Mouse (Mus musculus) CH12.LX (cell line): ENCODE data around the gene Dyrk2. TPM values are rescaled to one million over a fixed set of nuclear protein-coding genes. Genes with fewer than 3 reads are reported as not detected.

Source experiments
- DNase-seq: peaks from one replicate; pipeline ENCODE4 v3.0.0-alpha.2; 2013; ENCODE audit errors: extremely low read depth
- H3K27ac ChIP-seq: 2 replicates; pipeline ENCODE4 v1.5.1; 2012; ENCODE audit warnings: low read depth, mild to moderate bottlenecking, control low read depth, moderate library complexity; ENCODE audit not compliant: insufficient read depth
- H3K27me3 ChIP-seq: replicated peaks from 2 replicates; pipeline ENCODE3; 2012; ENCODE audit warnings: inconsistent platforms
- H3K36me3 ChIP-seq, 2 experiments: replicated peaks in 1 of 2; 2 replicates each; pipeline versions ENCODE3 to v1.6.1; 2012; ENCODE audit warnings: inconsistent platforms in 1 of 2, low read length in 1 of 2, mild to moderate bottlenecking in 1 of 2, mixed read lengths in 1 of 2, moderate library complexity in 1 of 2; ENCODE audit not compliant: control insufficient read depth in 1 of 2, insufficient read depth in 1 of 2
- H3K4me1 ChIP-seq, 2 experiments: 2 replicates each; pipeline ENCODE4 v1.6.1; 2012; ENCODE audit warnings: inconsistent platforms in 1 of 2, moderate library complexity in 1 of 2; ENCODE audit not compliant: insufficient read depth in 2 of 2, control insufficient read depth in 1 of 2
- H3K4me2 ChIP-seq: 2 replicates; pipeline ENCODE4 v1.6.1; 2012; ENCODE audit warnings: low read depth, mild to moderate bottlenecking, control low read depth; ENCODE audit not compliant: poor library complexity, insufficient read depth, severe bottlenecking
- H3K4me3 ChIP-seq, 3 experiments: fragments of 150-350 bp in 1 of 3; sonication (generic) in 1 of 3; replicated peaks in 1 of 3; 2 replicates each; pipeline versions ENCODE3 to v1.5.1; 2011 to 2012; ENCODE audit warnings: low read depth in 2 of 3, low read length in 2 of 3, mild to moderate bottlenecking in 2 of 3, moderate library complexity in 2 of 3, control low read depth in 1 of 3, improper control_type of control experiment in 1 of 3, inconsistent platforms in 1 of 3, mixed read lengths in 1 of 3; ENCODE audit not compliant: poor library complexity in 1 of 3
- H3K79me2 ChIP-seq: replicated peaks from 2 replicates; pipeline ENCODE4 v1.6.1; 2012; ENCODE audit warnings: mild to moderate bottlenecking, moderate library complexity; ENCODE audit not compliant: control insufficient read depth, poor library complexity, insufficient read depth, severe bottlenecking; ENCODE audit errors: extremely low read depth
- H3K9ac ChIP-seq: 2 replicates; pipeline ENCODE4 v1.6.1; 2012; ENCODE audit warnings: low read depth, mild to moderate bottlenecking, control low read depth, moderate library complexity; ENCODE audit not compliant: insufficient read depth
- H3K9me3 ChIP-seq: replicated peaks from 2 replicates; pipeline ENCODE3; 2012; ENCODE audit warnings: low read length, inconsistent platforms, mixed read lengths
- BHLHE40 ChIP-seq: IDR thresholded peaks from 2 replicates; pipeline ENCODE4 v1.6.1; 2011; ENCODE audit warnings: mild to moderate bottlenecking, low read depth, low read length, improper control_type of control experiment
- CHD2 ChIP-seq: IDR thresholded peaks from 2 replicates; pipeline ENCODE4 v1.6.1; 2011; ENCODE audit warnings: low read length, improper control_type of control experiment
- CTCF ChIP-seq, 2 experiments: IDR thresholded peaks in 1 of 2; conservative IDR thresholded peaks in 1 of 2; 2 replicates each; pipeline ENCODE4 v1.5.1; 2011 to 2012; ENCODE audit warnings: low read depth in 2 of 2, low read length in 2 of 2, improper control_type of control experiment in 1 of 2, inconsistent platforms in 1 of 2, mild to moderate bottlenecking in 1 of 2, moderate library complexity in 1 of 2
- E2F4 ChIP-seq: IDR thresholded peaks from 2 replicates; pipeline ENCODE4 v1.6.1; 2011; ENCODE audit warnings: low read depth, low read length, improper control_type of control experiment; ENCODE audit not compliant: insufficient replicate concordance
- ELF1 ChIP-seq: IDR thresholded peaks from 2 replicates; pipeline ENCODE4 v1.6.1; 2014; ENCODE audit warnings: low read depth, mild to moderate bottlenecking, inconsistent platforms, low read length, improper control_type of control experiment
- ETS1 ChIP-seq: conservative IDR thresholded peaks from 2 replicates; pipeline ENCODE4 v1.6.1; 2012; ENCODE audit warnings: low read depth, mild to moderate bottlenecking, inconsistent platforms, low read length, improper control_type of control experiment, moderate library complexity
- GABPA ChIP-seq: IDR thresholded peaks from 2 replicates; pipeline ENCODE4 v1.6.1; 2012; ENCODE audit warnings: low read depth, low read length, improper control_type of control experiment, inconsistent platforms; ENCODE audit not compliant: insufficient replicate concordance
- HCFC1 ChIP-seq: IDR thresholded peaks from 2 replicates; pipeline ENCODE4 v1.6.1; 2012; ENCODE audit warnings: low read depth, mild to moderate bottlenecking, inconsistent platforms, low read length, improper control_type of control experiment
- JUN ChIP-seq: IDR thresholded peaks from 2 replicates; pipeline ENCODE4 v1.6.1; 2011; ENCODE audit warnings: low read depth, mild to moderate bottlenecking, low read length, improper control_type of control experiment, moderate library complexity; ENCODE audit not compliant: insufficient read depth
- MAX ChIP-seq: IDR thresholded peaks from 2 replicates; pipeline ENCODE4 v1.6.1; 2011; ENCODE audit warnings: low read length, improper control_type of control experiment
- MAZ ChIP-seq: IDR thresholded peaks from 2 replicates; pipeline ENCODE4 v1.6.1; 2012; ENCODE audit warnings: low read depth, mild to moderate bottlenecking, inconsistent platforms, low read length, improper control_type of control experiment, moderate library complexity
- MEF2A ChIP-seq: IDR thresholded peaks from 2 replicates; pipeline ENCODE4 v1.6.1; 2014; ENCODE audit warnings: low read depth, mild to moderate bottlenecking, inconsistent platforms, low read length, improper control_type of control experiment, borderline replicate concordance
- MXI1 ChIP-seq: IDR thresholded peaks from 2 replicates; pipeline ENCODE4 v1.6.1; 2011; ENCODE audit warnings: mild to moderate bottlenecking, low read depth, low read length, improper control_type of control experiment
- NELFE ChIP-seq: IDR thresholded peaks from 2 replicates; pipeline ENCODE4 v1.6.1; 2011; ENCODE audit warnings: low read depth, low read length, improper control_type of control experiment
- POLR2A ChIP-seq: IDR thresholded peaks from 2 replicates; pipeline ENCODE4 v1.6.1; 2011; ENCODE audit warnings: low read depth, mild to moderate bottlenecking, improper control_type of control experiment, low read length
- SIN3A ChIP-seq: IDR thresholded peaks from 2 replicates; pipeline ENCODE4 v1.6.1; 2012; ENCODE audit warnings: low read length, improper control_type of control experiment, inconsistent platforms
- SMC3 ChIP-seq: IDR thresholded peaks from 2 replicates; pipeline ENCODE4 v1.6.1; 2011; ENCODE audit warnings: low read depth, low read length, improper control_type of control experiment
- TBP ChIP-seq: conservative IDR thresholded peaks from 2 replicates; pipeline ENCODE4 v1.6.1; 2011; ENCODE audit warnings: low read depth, low read length, improper control_type of control experiment
- TCF12 ChIP-seq: IDR thresholded peaks from 2 replicates; pipeline ENCODE4 v1.6.1; 2014; ENCODE audit warnings: low read depth, mild to moderate bottlenecking, inconsistent platforms, low read length, improper control_type of control experiment
- ZC3H11A ChIP-seq: IDR thresholded peaks from 2 replicates; pipeline ENCODE4 v1.6.1; 2012; ENCODE audit warnings: low read depth, mild to moderate bottlenecking, inconsistent platforms, low read length, improper control_type of control experiment
- ZKSCAN1 ChIP-seq: IDR thresholded peaks from 2 replicates; pipeline ENCODE4 v1.6.1; 2012; ENCODE audit warnings: low read depth, inconsistent platforms, low read length, improper control_type of control experiment, borderline replicate concordance
- dilution Hi-C: fragments of 300-500 bp; cut with MboI; formaldehyde crosslinking; loops from 2 replicates; pipeline ENCODE4 v1.14.3; 2020; ENCODE audit warnings: low sequenced_read_pairs; ENCODE audit not compliant: extremely low pct_unique_long_range_greater_than_20kb, extremely low pct_ligation_motif_present
- in situ Hi-C: fragments of 300-500 bp; cut with MboI; formaldehyde crosslinking; loops from 3 replicates; pipeline ENCODE4 v1.14.3; 2019; ENCODE audit warnings: low sequenced_read_pairs, low pct_ligation_motif_present, low pct_unique_long_range_greater_than_20kb, mixed read lengths
- polyA plus RNA-seq: library from polyadenylated mRNA; unstranded; fragments of >175 nt; gene quantifications from 2 replicates; pipeline ENCODE4 v1.2.1, GENCODE M21; 2012; ENCODE audit warnings: low read depth; ENCODE audit not compliant: insufficient read length
- total RNA-seq, 2 experiments: library from RNA; depleted of rRNA; stranded (reverse); fragments of 300-350 nt in 1 of 2; fragments of >200 nt in 1 of 2; gene quantifications; 2 replicates each; pipeline ENCODE4 v1.2.3; 2012 to 2014

Gene Dyrk2
- total and polyA plus RNA-seq, 3 experiments = 11.4 to 18.3 (median 15.2) TPM

- Histone ChIP-seq H3K4me3 (no peak overlapping the region), H3K9ac (no peak overlapping the region), H3K4me2 (no peak overlapping the region), H3K9me3 (no peaks in the 10 kb centered on the region), H3K27ac (no peak overlapping the region), H3K79me2 (no peaks in the 10 kb centered on the region), H3K27me3 (no peaks in the 10 kb centered on the region), H3K36me3 (no peaks in the 10 kb centered on the region), H3K4me1 (peaks cover 6 to 18% of the 10 kb centered on the region in 2 experiments)
- in situ Hi-C loops (no loop called here), dilution Hi-C loops (no loop called here)
- no peak for DNase-seq
- TF ChIP-seq SMC3 (no peak), CTCF (conservative IDR thresholded peaks at IDR 0.05 in 1 of 2, IDR thresholded peaks at IDR 0.05 in 1 of 2; ENCODE audit: low read depth in 2 of 2, low read length in 2 of 2) (no peak), E2F4 (no peak), BHLHE40 (no peak), SIN3A (no peak), JUN (no peak), ELF1 (no peak), NELFE (no peak), POLR2A (no peak), MXI1 (no peak), MAZ (no peak), TCF12 (no peak), ETS1 (no peak), MEF2A (no peak), ZKSCAN1 (no peak), HCFC1 (no peak), TBP (no peak), GABPA (no peak)
Observed at GRCm38 (mm10) chr10:118811945-118812344, 58.1 kb downstream of the Dyrk2 start.

GRCm38 (mm10) chr10:118810908-118811711 lies 58.9 kb downstream of the Dyrk2 start:
- H3K79me2 ChIP-seq = no peaks in the 10 kb centered on the region
- no peak overlapping the region for H3K4me3 ChIP-seq
- no peaks in the 10 kb centered on the region for H3K36me3 ChIP-seq
- H3K9ac ChIP-seq = no peak overlapping the region
- in situ Hi-C loops (no loop called here), dilution Hi-C loops (no loop called here)
- peak overlapping the region; percentile 65 for H3K4me2 ChIP-seq
- H3K9me3 ChIP-seq = no peaks in the 10 kb centered on the region
- H3K27me3 ChIP-seq = no peaks in the 10 kb centered on the region
- DNase-seq = peak; percentile 28
- TF ChIP-seq ZC3H11A (no peak), MAX (no peak), CHD2 (peak; percentile 60; the same call in 1 of the 2 replicates), MEF2A (0 out of 2 replicates have a peak, but pooled peaks have one; percentile 15)
- TF ChIP-seq, all 38 proteins: peak for 2
- Histone ChIP-seq H3K4me1 (peaks cover 6 to 18% of the 10 kb centered on the region in 2 experiments), H3K27ac (no peak overlapping the region)
